Mouse (Mus musculus) midbrain, embryonic 15.5 days (tissue): ENCODE results near the gene Nfatc4. TPM values are rescaled to one million over a fixed set of nuclear protein-coding genes. Genes with fewer than 3 reads are reported as not detected.

Experiments used
- ATAC-seq: fragments of 200-750 bp; cut with Nextera tagmentation; replicated peaks from 2 replicates; pipeline ENCODE4 v1.8.0; 2017; ENCODE audit warnings: moderate TSS enrichment
- H3K27ac ChIP-seq: fragments of 300-500 bp; sonication (generic); 2 replicates; pipeline ENCODE4 v1.5.1; 2015; ENCODE audit warnings: mild to moderate bottlenecking, inconsistent platforms
- H3K27me3 ChIP-seq: fragments of 300-500 bp; sonication (generic); replicated peaks from 2 replicates; pipeline ENCODE4 v1.6.1; 2015; ENCODE audit warnings: inconsistent platforms
- H3K36me3 ChIP-seq: fragments of 300-500 bp; sonication (generic); replicated peaks from 2 replicates; pipeline ENCODE4 v1.6.1; 2015; ENCODE audit warnings: inconsistent platforms
- H3K4me1 ChIP-seq: fragments of 300-500 bp; sonication (generic); 2 replicates; pipeline ENCODE4 v1.6.1; 2015; ENCODE audit warnings: inconsistent platforms
- H3K4me2 ChIP-seq: fragments of 300-500 bp; sonication (generic); 2 replicates; pipeline ENCODE4 v1.6.1; 2015; ENCODE audit warnings: inconsistent platforms, mild to moderate bottlenecking, moderate library complexity
- H3K4me3 ChIP-seq: fragments of 300-500 bp; sonication (generic); 2 replicates; pipeline ENCODE4 v1.5.1; 2015; ENCODE audit warnings: mild to moderate bottlenecking, inconsistent platforms
- H3K9ac ChIP-seq: fragments of 300-500 bp; sonication (generic); 2 replicates; pipeline ENCODE4 v1.6.1; 2015; ENCODE audit warnings: mild to moderate bottlenecking, inconsistent platforms
- H3K9me3 ChIP-seq: fragments of 300-500 bp; sonication (generic); 2 replicates; pipeline ENCODE4 v1.6.1; 2016; ENCODE audit warnings: inconsistent platforms
- WGBS: fragments of 180-500 bp; shearing (Covaris S2); methylation state at CpG from one replicate; pipeline ENCODE4 v1.1.7; 2015; ENCODE audit warnings: mixed read lengths; 5-methylcytosine and 5-hydroxymethylcytosine counted together
- polyA plus RNA-seq: library from polyadenylated mRNA; unstranded; fragments of >200 nt; fragmentation: Nextera tagmentation; extraction: Ambion mirVana; gene quantifications from 2 replicates; pipeline ENCODE4 v1.2.1, GENCODE M21; 2015

The Nfatc4 gene
- polyA plus RNA-seq, 1 experiment from 2014 or later: 8.4 TPM

GRCm38 (mm10) chr14:55880982-55881381 lies 58.0 kb downstream of the Nfatc4 start:
- Histone ChIP-seq H3K4me1 (peaks cover 16% of the 10 kb centered on the region), H3K9ac (no peak overlapping the region), H3K9me3 (no peaks in the 10 kb centered on the region), H3K27me3 (no peaks in the 10 kb centered on the region), H3K36me3 (no peaks in the 10 kb centered on the region), H3K4me3 (no peak overlapping the region), H3K4me2 (no peak overlapping the region), H3K27ac (no peak overlapping the region)
- no peak for ATAC-seq
- WGBS: 85% methylated on average over 8 of the region's 8 CpGs

DNA sequence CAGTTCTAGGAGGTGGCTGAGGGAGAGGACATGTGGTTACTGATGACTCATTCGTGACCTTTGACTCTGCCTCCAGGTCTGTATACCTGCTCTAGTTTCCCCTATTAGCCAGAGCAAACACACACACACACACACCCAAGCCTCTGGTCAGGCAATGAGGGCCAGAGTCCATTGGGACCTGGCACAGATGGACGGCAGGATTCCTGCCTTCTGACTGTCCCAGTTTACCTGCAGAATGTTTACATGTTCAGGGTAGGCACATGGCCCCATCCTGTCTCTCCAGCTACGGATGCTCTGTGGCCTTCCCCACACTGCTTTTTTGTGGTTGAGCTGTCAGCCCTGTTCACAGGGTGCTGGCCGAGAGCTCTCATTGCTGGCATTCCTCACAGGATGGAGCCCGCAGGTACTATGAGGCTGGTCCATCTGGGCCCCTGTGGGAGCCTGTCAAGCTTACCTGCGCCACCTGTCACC lies 59.3 kb downstream of the Nfatc4 start:
- H3K9ac ChIP-seq: no peak overlapping the region
- no peak for ATAC-seq
- peaks cover 24% of the 10 kb centered on the region for H3K4me1 ChIP-seq
- H3K4me2 ChIP-seq: no peak overlapping the region
- H3K9me3 ChIP-seq: no peaks in the 10 kb centered on the region
- no peaks in the 10 kb centered on the region for H3K27me3 ChIP-seq
- no peaks in the 10 kb centered on the region for H3K36me3 ChIP-seq
- WGBS: 74% methylated on average over 6 of the region's 6 CpGs
- H3K27ac ChIP-seq: no peak overlapping the region
- no peak overlapping the region for H3K4me3 ChIP-seq

GRCm38 (mm10) chr14:55883149-55883661 lies 60.3 kb downstream of the Nfatc4 start:
- 92% methylated on average over 13 of the region's 13 CpGs for WGBS
- no peaks in the 10 kb centered on the region for H3K9me3 ChIP-seq
- H3K4me1 ChIP-seq: peaks cover 24% of the 10 kb centered on the region
- H3K4me2 ChIP-seq: no peak overlapping the region
- H3K27me3 ChIP-seq: no peaks in the 10 kb centered on the region
- no peak overlapping the region for H3K9ac ChIP-seq
- no peak for ATAC-seq
- H3K4me3 ChIP-seq: no peak overlapping the region
- no peak overlapping the region for H3K27ac ChIP-seq
- H3K36me3 ChIP-seq: 0 out of 2 replicates have a peak, but pooled peaks cover 7% of the 10 kb centered on the region

Other genes with a start within 250 kb of the Nfatc4 start
- gene Fitm1, start 247.5 kb upstream of the Nfatc4 start, polyA plus RNA-seq: 0.23 TPM in 1 of 2 replicates, not detected in the other
- gene Psme1, start 245.0 kb upstream of the Nfatc4 start, polyA plus RNA-seq: 215 and 217 TPM in 2 replicates
- 29.3 and 32.9 TPM in 2 replicates for gene Emc9, start 237.8 kb upstream of the Nfatc4 start, polyA plus RNA-seq
- 150 and 184 TPM in 2 replicates for gene Psme2, start 232.0 kb upstream of the Nfatc4 start, polyA plus RNA-seq
- gene Rnf31, start 231.4 kb upstream of the Nfatc4 start, polyA plus RNA-seq: 23.0 and 24.2 TPM in 2 replicates
- 10.0 and 13.5 TPM in 2 replicates for gene Irf9, start 219.6 kb upstream of the Nfatc4 start, polyA plus RNA-seq
- 6.5 and 6.6 TPM in 2 replicates for gene Rec8, start 205.1 kb upstream of the Nfatc4 start, polyA plus RNA-seq
- 116 and 121 TPM in 2 replicates for gene Ipo4, start 187.2 kb upstream of the Nfatc4 start, polyA plus RNA-seq
- gene Gm49378, start 185.2 kb upstream of the Nfatc4 start, polyA plus RNA-seq: 0.79 and 1.1 TPM in 2 replicates
- gene Tm9sf1, start 179.3 kb upstream of the Nfatc4 start, polyA plus RNA-seq: 63.0 and 65.0 TPM in 2 replicates
- 0.41 and 0.43 TPM in 2 replicates for gene Tssk4, start 173.0 kb upstream of the Nfatc4 start, polyA plus RNA-seq
- 77.1 and 79.5 TPM in 2 replicates for gene Mdp1, start 162.6 kb upstream of the Nfatc4 start, polyA plus RNA-seq
- 42.8 and 43.1 TPM in 2 replicates for gene Gmpr2, start 151.2 kb upstream of the Nfatc4 start, polyA plus RNA-seq
- gene Nedd8, start 151.0 kb upstream of the Nfatc4 start, polyA plus RNA-seq: 531 and 550 TPM in 2 replicates
- gene Tinf2, start 141.3 kb upstream of the Nfatc4 start, polyA plus RNA-seq: 25.6 TPM in 2 replicates
- gene Tgm1, start 109.2 kb upstream of the Nfatc4 start, polyA plus RNA-seq: 0.20 and 0.27 TPM in 2 replicates
- gene Rabggta, start 100.9 kb upstream of the Nfatc4 start, polyA plus RNA-seq: 56.7 and 61.4 TPM in 2 replicates
- gene Dhrs1, start 77.5 kb upstream of the Nfatc4 start, polyA plus RNA-seq: 61.6 and 68.7 TPM in 2 replicates
- gene Nop9, start 77.5 kb upstream of the Nfatc4 start, polyA plus RNA-seq: 28.7 and 31.8 TPM in 2 replicates
- gene Cideb, start 64.7 kb upstream of the Nfatc4 start, polyA plus RNA-seq: 0.25 and 0.66 TPM in 2 replicates
- gene Ltb4r2, start 61.7 kb upstream of the Nfatc4 start, polyA plus RNA-seq: 0.67 and 0.70 TPM in 2 replicates
- 0.41 and 0.59 TPM in 2 replicates for gene Ltb4r1, start 57.2 kb upstream of the Nfatc4 start, polyA plus RNA-seq
- gene Adcy4, start 39.0 kb upstream of the Nfatc4 start, polyA plus RNA-seq: 5.7 and 6.2 TPM in 2 replicates
- 2.3 and 2.7 TPM in 2 replicates for gene Ripk3, start 34.3 kb upstream of the Nfatc4 start, polyA plus RNA-seq
- gene Nynrin, start 30.9 kb downstream of the Nfatc4 start, polyA plus RNA-seq: 12.4 and 13.6 TPM in 2 replicates
- gene Cbln3, start 61.2 kb downstream of the Nfatc4 start, polyA plus RNA-seq: 0.19 and 0.20 TPM in 2 replicates
- gene Khnyn, start 61.8 kb downstream of the Nfatc4 start, polyA plus RNA-seq: 10.9 and 11.4 TPM in 2 replicates
- 169 and 175 TPM in 2 replicates for gene Sdr39u1, start 77.1 kb downstream of the Nfatc4 start, polyA plus RNA-seq
- 0.37 and 1.6 TPM in 2 replicates for gene Cma1, start 121.5 kb downstream of the Nfatc4 start, polyA plus RNA-seq
- not detected in 2 replicates for gene Cma2, start 127.8 kb downstream of the Nfatc4 start, polyA plus RNA-seq
- gene Mcpt1, start 194.8 kb downstream of the Nfatc4 start, polyA plus RNA-seq: not detected in 2 replicates
- gene Mcpt9, start 207.4 kb downstream of the Nfatc4 start, polyA plus RNA-seq: not detected in 2 replicates
- not detected in 2 replicates for gene Mcpt2, start 218.9 kb downstream of the Nfatc4 start, polyA plus RNA-seq
- gene Mcpt4, start 239.2 kb downstream of the Nfatc4 start, polyA plus RNA-seq: 0.15 TPM in 1 of 2 replicates, not detected in the other